Mouse (Mus musculus) inflammation-experienced regulatory T-cells (primary cell): ENCODE results near the gene AU015836. TPM values are rescaled to one million over a fixed set of nuclear protein-coding genes. Genes with fewer than 3 reads are reported as not detected.

Experiments
- polyA plus RNA-seq, 2 experiments: library from polyadenylated mRNA; unstranded; fragments of 100-300 nt; shearing (Covaris generic); gene quantifications; one replicate each; pipeline ENCODE4 v1.2.1; 2017

The AU015836 gene
- polyA plus RNA-seq: not detected

GRCm38 (mm10) chrX:93968444-93968843 lies at the start of gene AU015836:
Gene AU015836 (plus strand): TSS chrX:93968659.

Other genes starting within 250 kb of the AU015836 start
- 10 to 100 TPM; 34.4 to 36.9 TPM for gene Pdk3, start 136.5 kb upstream of the AU015836 start, polyA plus RNA-seq
- 10 to 100 TPM; 26.8 to 35.7 TPM for gene Zfx, start 155.0 kb downstream of the AU015836 start, polyA plus RNA-seq
- gene Eif2s3x, start 244.2 kb downstream of the AU015836 start, polyA plus RNA-seq: 10 to 100 TPM; 36.9 to 41.6 TPM